Mouse (Mus musculus) lung, embryonic 16.5 days (tissue): ENCODE data around the gene Sirpa. TPM values are rescaled to one million over a fixed set of nuclear protein-coding genes. Genes with fewer than 3 reads are reported as not detected.

Experiments used
- ATAC-seq: fragments of 200-750 bp; cut with Nextera tagmentation; 2 replicates; pipeline ENCODE4 v1.8.0; 2017; ENCODE audit warnings: low read depth, mild to moderate bottlenecking, moderate library complexity
- H3K27ac ChIP-seq: fragments of 300-500 bp; sonication (generic); 2 replicates; pipeline ENCODE4 v1.5.1; 2014; ENCODE audit warnings: mild to moderate bottlenecking, control low read depth, low read length
- H3K27me3 ChIP-seq: fragments of 300-500 bp; sonication (generic); 2 replicates; pipeline ENCODE4 v1.6.1; 2014; ENCODE audit warnings: low read depth, low read length, mixed read lengths; ENCODE audit not compliant: control insufficient read depth, insufficient read depth
- H3K36me3 ChIP-seq: fragments of 300-500 bp; sonication (generic); 2 replicates; pipeline ENCODE4 v1.6.1; 2014; ENCODE audit warnings: low read length; ENCODE audit not compliant: control insufficient read depth, insufficient read depth
- H3K4me1 ChIP-seq: fragments of 300-500 bp; sonication (generic); replicated peaks from 2 replicates; pipeline ENCODE4 v1.6.1; 2014; ENCODE audit warnings: low read length, mixed read lengths; ENCODE audit not compliant: control insufficient read depth, insufficient read depth
- H3K4me2 ChIP-seq: fragments of 300-500 bp; sonication (generic); 2 replicates; pipeline ENCODE4 v1.6.1; 2014; ENCODE audit warnings: low read depth, low read length, control low read depth
- H3K4me3 ChIP-seq: fragments of 300-500 bp; sonication (generic); 2 replicates; pipeline ENCODE4 v1.5.1; 2014; ENCODE audit warnings: mild to moderate bottlenecking, low read length, control low read depth
- H3K9ac ChIP-seq: fragments of 300-500 bp; sonication (generic); 2 replicates; pipeline ENCODE4 v1.6.1; 2014; ENCODE audit warnings: low read length, control low read depth
- H3K9me3 ChIP-seq: fragments of 300-500 bp; sonication (generic); 2 replicates; pipeline ENCODE4 v1.6.1; 2016; ENCODE audit warnings: low read length; ENCODE audit not compliant: control insufficient read depth
- WGBS: fragments of 180-500 bp; shearing (Covaris S2); extraction: QIAGEN DNeasy Blood & Tissue Kit; methylation state at CpG from one replicate; pipeline ENCODE4 v1.1.7; 2014; 5-methylcytosine and 5-hydroxymethylcytosine counted together
- polyA plus RNA-seq: library from polyadenylated mRNA; unstranded; fragments of >200 nt; fragmentation: Nextera tagmentation; extraction: Ambion mirVana; gene quantifications from 2 replicates; pipeline ENCODE4 v1.2.1, GENCODE M21; 2015

Gene Sirpa
- polyA plus RNA-seq, 1 experiment from 2014 or later, result 20.5 TPM

DNA sequence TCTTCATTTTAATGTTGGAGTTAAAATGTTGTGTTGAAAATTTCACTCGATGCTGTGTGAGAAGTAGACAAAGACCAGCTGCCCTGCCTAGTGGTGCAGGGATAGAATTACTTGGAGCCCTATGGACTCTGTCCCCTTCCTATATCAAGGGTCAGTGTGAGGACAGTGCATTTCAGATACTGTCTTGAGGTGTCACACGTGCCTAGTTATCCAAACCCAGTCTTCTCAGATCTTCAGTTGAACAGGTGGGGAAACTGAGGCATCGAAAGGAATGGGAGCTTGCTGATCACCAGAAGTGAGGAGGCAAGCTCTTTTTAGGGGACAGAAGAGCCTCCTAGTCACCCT, 33.8 kb upstream of the Sirpa start:
- Histone ChIP-seq H3K27ac (no peak overlapping the region), H3K4me1 (no peaks in the 10 kb centered on the region), H3K4me3 (no peak overlapping the region), H3K27me3 (no peaks in the 10 kb centered on the region), H3K9me3 (no peaks in the 10 kb centered on the region), H3K9ac (no peak overlapping the region), H3K36me3 (no peaks in the 10 kb centered on the region), H3K4me2 (no peak overlapping the region)
- no peak for ATAC-seq
- WGBS, result 45% methylated on average over 3 of the region's 3 CpGs

GRCm38 (mm10) chr2:129561796-129562195, 30.8 kb upstream of the Sirpa start:
- ATAC-seq, result no peak
- H3K36me3 ChIP-seq, result no peaks in the 10 kb centered on the region
- no peak overlapping the region for H3K4me3 ChIP-seq

GRCm38 (mm10) chr2:129563944-129564709, 28.5 kb upstream of the Sirpa start:
- no peak for ATAC-seq
- Histone ChIP-seq H3K9ac (no peak overlapping the region), H3K4me2 (no peak overlapping the region), H3K4me1 (no peaks in the 10 kb centered on the region), H3K9me3 (no peaks in the 10 kb centered on the region), H3K4me3 (no peak overlapping the region), H3K27ac (no peak overlapping the region), H3K27me3 (no peaks in the 10 kb centered on the region), H3K36me3 (no peaks in the 10 kb centered on the region)
- WGBS, result 65% methylated on average over 5 of the region's 5 CpGs

More at GRCm38 (mm10) chr2:129561796-129562195, 30.8 kb upstream of the Sirpa start:
- H3K9me3 ChIP-seq, result no peaks in the 10 kb centered on the region
- H3K27ac ChIP-seq, result no peak overlapping the region
- 76% methylated on average over 3 of the region's 3 CpGs for WGBS
- no peaks in the 10 kb centered on the region for H3K27me3 ChIP-seq
- H3K4me1 ChIP-seq, result no peaks in the 10 kb centered on the region
- no peak overlapping the region for H3K9ac ChIP-seq
- no peak overlapping the region for H3K4me2 ChIP-seq

- Histone ChIP-seq H3K36me3 (no peaks in the 10 kb centered on the region), H3K27ac (no peak overlapping the region), H3K9me3 (no peaks in the 10 kb centered on the region), H3K9ac (no peak overlapping the region), H3K4me1 (no peaks in the 10 kb centered on the region), H3K27me3 (peaks cover 2% of the 10 kb centered on the region; the same call in 1 of the 2 replicates), H3K4me2 (no peak overlapping the region), H3K4me3 (no peak overlapping the region)
- whole genome bisulfite sequencing, result 52% methylated on average over 7 of the region's 7 CpGs
- no peak for ATAC-seq
Measured at GRCm38 (mm10) chr2:129569120-129569519, 23.5 kb upstream of the Sirpa start.

DNA sequence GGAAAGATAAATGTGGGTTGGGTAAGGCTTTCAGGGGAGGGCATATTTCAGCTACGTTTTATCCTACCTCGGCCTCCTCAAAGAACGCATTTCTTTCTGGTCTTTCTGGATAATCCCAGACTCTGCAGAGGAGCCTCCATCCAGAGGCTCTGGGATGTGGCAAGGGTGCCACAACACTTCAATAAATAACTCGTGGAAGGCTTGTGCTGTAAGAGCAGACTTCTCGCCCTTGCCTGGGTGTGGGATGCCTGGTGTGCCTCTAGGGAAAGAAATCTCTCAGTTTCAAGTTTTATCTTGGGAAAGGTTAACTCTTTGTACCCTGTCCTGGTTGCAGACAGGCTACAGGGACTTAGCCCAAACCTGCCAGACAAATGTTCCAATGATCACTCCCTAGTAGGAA, 23.1 kb upstream of the Sirpa start:
- 40% methylated on average over 5 of the region's 5 CpGs for WGBS
- no peak for ATAC-seq
- H3K4me3 ChIP-seq, result no peak overlapping the region
- H3K27ac ChIP-seq, result no peak overlapping the region
- no peaks in the 10 kb centered on the region for H3K9me3 ChIP-seq
- H3K9ac ChIP-seq, result no peak overlapping the region
- H3K36me3 ChIP-seq, result no peaks in the 10 kb centered on the region
- H3K27me3 ChIP-seq, result peaks cover 5% of the 10 kb centered on the region; the same call in 1 of the 2 replicates
- H3K4me2 ChIP-seq, result no peak overlapping the region
- H3K4me1 ChIP-seq, result no peaks in the 10 kb centered on the region

DNA sequence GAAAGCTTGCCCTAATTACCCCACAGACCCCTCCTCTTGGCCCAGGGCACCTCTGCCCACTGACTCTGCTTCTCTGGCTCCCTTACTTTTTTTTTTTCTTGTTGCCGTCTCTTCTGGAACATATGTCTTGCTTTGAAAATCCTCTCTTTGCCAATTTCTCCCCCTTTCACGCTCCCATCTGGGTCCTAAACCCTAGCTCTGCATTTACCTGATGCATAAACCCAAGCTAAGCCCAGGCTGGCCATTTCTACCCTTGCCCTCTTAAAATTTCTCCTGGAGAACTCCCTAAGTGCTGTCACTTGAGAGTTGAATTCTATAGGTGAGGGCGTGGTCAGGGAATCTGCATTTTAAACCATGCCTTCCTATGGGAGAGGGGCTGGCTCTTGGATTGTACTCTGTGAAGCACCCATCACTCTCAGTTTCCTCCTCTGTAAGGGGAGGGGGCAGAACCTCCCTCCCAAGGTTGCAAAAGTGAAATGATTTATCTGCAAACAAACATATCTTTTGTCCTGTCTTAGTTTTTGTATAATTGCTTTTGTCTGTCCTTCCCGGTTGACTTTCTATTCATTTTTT, 18.8 kb upstream of the Sirpa start:
- peaks cover 12% of the 10 kb centered on the region; the same call in 1 of the 2 replicates for H3K27me3 ChIP-seq
- no peak overlapping the region for H3K27ac ChIP-seq
- H3K4me1 ChIP-seq, result no peaks in the 10 kb centered on the region
- 22% methylated on average over 4 of the region's 4 CpGs for WGBS
- ATAC-seq, result no peak
- H3K9ac ChIP-seq, result no peak overlapping the region
- no peak overlapping the region for H3K4me2 ChIP-seq
- H3K36me3 ChIP-seq, result no peaks in the 10 kb centered on the region
- no peak overlapping the region for H3K4me3 ChIP-seq
- H3K9me3 ChIP-seq, result no peaks in the 10 kb centered on the region

- H3K9ac ChIP-seq, result no peak overlapping the region
- H3K9me3 ChIP-seq, result no peaks in the 10 kb centered on the region
- no peak overlapping the region for H3K27ac ChIP-seq
- peaks cover 12% of the 10 kb centered on the region; the same call in 1 of the 2 replicates for H3K27me3 ChIP-seq
- ATAC-seq, result no peak
- no peak overlapping the region for H3K4me3 ChIP-seq
- H3K4me1 ChIP-seq, result no peaks in the 10 kb centered on the region
- WGBS, result 16% methylated on average over 24 of the region's 24 CpGs
- H3K36me3 ChIP-seq, result no peaks in the 10 kb centered on the region
- H3K4me2 ChIP-seq, result no peak overlapping the region
Measured at GRCm38 (mm10) chr2:129574395-129575046, 18.1 kb upstream of the Sirpa start.

GRCm38 (mm10) chr2:129575113-129575512, 17.5 kb upstream of the Sirpa start:
- peaks cover 12% of the 10 kb centered on the region; the same call in 1 of the 2 replicates for H3K27me3 ChIP-seq
- H3K4me2 ChIP-seq, result no peak overlapping the region
- H3K4me1 ChIP-seq, result no peaks in the 10 kb centered on the region
- H3K9ac ChIP-seq, result no peak overlapping the region
- no peak overlapping the region for H3K27ac ChIP-seq
- no peak overlapping the region for H3K4me3 ChIP-seq
- no peak for ATAC-seq
- WGBS, result 83% methylated on average over 4 of the region's 4 CpGs
- H3K36me3 ChIP-seq, result no peaks in the 10 kb centered on the region
- H3K9me3 ChIP-seq, result no peaks in the 10 kb centered on the region

DNA sequence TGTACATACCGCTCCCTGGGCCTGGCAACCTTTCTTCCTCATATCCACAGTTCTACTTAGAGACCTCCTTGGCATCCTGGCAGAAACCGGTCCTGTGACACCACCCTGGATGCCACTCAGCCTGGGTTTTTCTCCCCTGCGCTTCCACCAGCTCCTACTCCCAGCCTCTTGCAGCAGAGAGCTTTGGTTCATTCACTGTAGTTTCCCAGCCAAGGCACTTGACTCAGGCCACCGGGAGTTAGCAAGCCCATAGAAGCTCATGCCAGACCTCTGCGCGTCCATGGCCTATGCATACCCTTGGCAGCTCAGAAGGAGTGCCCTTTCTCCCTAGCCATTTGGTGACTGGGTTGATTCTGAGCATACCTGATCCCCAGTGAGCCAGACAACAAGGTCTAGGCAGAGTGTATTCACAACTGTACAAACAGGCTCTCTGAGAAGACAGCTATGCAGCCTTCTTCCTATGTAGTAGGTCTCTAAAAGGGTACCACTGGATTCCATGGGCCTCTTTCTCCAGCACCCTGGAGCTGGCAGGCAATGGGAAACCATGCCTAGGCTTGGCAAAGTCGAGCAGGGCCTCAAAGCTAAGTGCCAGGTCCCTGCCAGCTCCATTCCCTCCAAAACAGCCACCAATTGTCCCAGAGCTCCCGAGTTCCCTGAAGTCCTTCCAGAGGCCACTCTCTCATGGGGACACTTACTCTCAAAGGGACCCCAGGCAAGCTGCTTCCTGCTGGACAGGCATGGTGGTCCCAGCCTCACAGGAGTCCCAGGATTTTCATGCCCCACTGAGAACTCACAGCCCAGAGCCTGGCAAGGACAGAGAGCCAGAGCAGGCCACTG, 15.8 kb upstream of the Sirpa start:
- Histone ChIP-seq H3K36me3 (no peaks in the 10 kb centered on the region), H3K27ac (no peak overlapping the region), H3K27me3 (peaks cover 10% of the 10 kb centered on the region; the same call in 1 of the 2 replicates), H3K9ac (no peak overlapping the region), H3K4me1 (no peaks in the 10 kb centered on the region), H3K9me3 (no peaks in the 10 kb centered on the region), H3K4me2 (no peak overlapping the region), H3K4me3 (no peak overlapping the region)
- ATAC-seq, result no peak
- WGBS, result 74% methylated on average over 8 of the region's 8 CpGs
